Mouse (Mus musculus) R1 (cell line): ENCODE data around the gene Ifit1bl1.
A peak's percentile ranks its signal among the peaks of the same experiment; 100 is the strongest.
"Not testable (repeated sequence)": the region's sequence is repeated elsewhere in the genome, so short reads cannot be mapped to it uniquely, and the experiment has no call there.

Source experiments
- DNase-seq: peaks from one replicate; pipeline ENCODE4 v3.0.0-alpha.2; 2018; ENCODE audit warnings: low read depth, low spot score

Ifit1bl1 gene

DNA sequence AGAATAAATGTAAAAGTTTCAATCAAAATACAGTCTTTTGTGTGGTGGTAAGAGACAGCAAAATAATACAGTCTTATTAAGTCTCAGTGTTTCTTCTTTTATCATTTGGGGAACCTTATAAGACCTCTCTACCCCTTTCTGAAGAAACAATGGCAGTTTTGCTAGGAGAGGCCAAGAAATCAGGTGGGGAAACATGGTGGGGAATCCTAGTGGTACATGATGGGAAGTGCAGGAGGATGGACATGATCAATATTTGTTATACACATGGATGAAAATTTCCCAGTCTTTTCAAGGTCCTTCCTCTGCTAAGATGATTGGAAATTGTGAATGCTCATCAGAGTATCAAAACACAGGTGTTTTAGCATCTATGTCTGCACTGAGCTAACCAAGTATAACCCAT, 12.8 kb downstream of the Ifit1bl1 start:
- no peak for DNase-seq

GRCm38 (mm10) chr19:34587898-34588692, 13.7 kb downstream of the Ifit1bl1 start:
- DNase-seq, result not testable (repeated sequence)

DNA sequence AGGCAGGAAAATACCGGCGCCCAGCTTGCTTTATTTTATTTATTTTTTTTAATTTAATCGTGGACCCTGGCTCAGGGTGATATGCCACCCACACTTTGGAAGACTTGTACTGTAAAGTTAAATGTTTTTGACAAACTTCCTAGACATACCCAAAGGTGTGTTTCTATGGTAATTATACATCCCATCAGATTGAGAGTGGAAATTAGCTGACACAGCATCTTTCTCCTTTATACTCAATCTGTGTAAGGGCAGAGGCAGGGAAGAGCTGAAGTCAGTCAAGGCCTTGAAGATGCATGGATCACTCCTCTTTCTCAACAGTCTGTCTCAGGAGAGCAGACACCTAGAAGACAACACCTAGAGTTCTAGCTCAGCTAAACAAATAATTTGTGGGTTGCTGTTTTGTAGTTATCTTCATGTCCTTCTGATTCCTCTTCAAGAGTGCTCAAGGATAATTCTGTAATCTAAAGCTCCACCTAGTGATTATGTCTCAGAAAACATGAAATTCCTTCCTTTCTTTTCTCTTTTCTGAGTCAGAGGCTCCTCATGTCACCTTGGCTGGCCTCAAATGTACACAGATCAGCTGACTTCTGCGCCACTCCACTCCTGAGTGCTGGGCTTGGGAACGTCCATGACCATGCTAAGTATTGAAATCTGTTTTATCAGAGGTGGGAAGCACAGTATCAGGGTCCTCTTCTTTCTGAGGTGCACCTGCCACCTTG, 15.9 kb downstream of the Ifit1bl1 start:
- DNase-seq, result not testable (repeated sequence)

DNA sequence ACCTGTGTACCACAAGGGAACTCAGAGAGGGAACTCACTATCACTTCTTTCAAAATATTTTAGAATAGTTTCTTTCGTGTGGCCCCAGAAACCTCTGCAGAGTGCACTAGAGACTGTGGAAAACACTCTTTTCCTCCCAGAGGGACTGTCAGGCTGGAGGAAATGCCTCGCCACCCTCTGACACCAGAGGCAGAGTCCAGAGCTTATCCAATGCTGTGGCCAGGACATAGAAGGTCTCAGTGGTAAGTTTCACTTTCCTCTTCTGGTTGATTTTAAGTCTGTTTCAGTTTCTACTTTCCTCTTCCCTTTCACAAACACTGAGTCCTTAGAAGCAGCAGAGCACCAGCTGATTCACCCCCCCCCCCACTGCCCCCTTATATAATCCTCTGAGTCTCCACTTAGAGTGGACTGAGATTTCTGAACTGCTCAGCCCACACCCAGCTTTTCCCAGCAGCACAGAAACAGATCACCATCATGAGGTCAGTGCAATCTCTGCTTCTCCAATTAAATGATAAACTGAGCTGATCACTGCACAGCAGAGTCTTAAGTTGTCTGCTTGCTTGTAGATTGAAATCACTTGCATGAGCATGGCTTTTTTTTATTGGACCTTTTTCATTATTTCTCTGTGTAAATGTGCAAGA, 18.5 kb downstream of the Ifit1bl1 start, which contains the start of gene Ifit3:
TSS of gene Ifit3 (plus strand) at position 406 of the 641 bp plus-strand sequence.
- not testable (repeated sequence) for DNase-seq

DNA sequence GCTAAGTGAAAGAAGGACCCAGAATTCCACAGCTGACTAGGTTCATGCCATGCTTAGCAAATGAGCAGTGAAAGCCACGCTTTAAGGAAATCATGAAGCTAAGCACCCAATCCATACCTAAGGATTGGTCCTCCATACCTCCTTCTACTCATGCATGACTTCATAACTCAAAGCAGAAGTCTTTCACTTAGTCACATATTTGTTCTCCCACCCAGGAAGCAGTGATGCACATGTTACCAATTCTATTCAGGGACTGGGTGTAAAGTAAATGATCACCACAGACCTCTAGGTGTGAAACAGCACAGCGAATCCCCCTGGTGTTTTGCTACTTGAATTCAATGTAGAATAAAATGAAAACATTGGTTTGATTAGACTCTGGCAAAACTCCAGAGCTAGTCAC, 19.1 kb downstream of the Ifit1bl1 start:
- not testable (repeated sequence) for DNase-seq

DNA sequence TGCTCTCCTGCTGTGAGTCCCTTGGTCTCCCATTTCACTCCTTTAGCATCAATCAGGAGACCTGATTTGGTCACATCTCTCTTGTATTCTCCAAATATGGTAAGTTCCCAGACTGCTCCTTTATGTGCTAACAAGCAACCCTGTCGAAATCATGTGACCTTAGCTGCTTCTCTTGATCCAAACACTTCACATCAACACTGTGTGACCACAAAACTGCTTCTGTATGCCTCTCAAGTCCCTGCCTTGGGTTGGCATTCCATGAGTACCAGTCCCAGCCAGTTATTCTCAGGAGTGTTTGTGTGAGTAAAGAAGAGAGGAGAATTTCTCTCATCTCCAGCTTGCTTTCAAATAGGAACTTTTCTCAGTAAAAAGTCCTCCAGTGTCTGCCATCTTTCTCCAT, 24.6 kb downstream of the Ifit1bl1 start:
- no peak for DNase-seq

GRCm38 (mm10) chr19:34573650-34574049, 28.1 kb downstream of the Ifit1bl1 start:
- DNase-seq, result no peak

- no peak for DNase-seq
Observed at GRCm38 (mm10) chr19:34571080-34571479, 30.7 kb downstream of the Ifit1bl1 start.

DNA sequence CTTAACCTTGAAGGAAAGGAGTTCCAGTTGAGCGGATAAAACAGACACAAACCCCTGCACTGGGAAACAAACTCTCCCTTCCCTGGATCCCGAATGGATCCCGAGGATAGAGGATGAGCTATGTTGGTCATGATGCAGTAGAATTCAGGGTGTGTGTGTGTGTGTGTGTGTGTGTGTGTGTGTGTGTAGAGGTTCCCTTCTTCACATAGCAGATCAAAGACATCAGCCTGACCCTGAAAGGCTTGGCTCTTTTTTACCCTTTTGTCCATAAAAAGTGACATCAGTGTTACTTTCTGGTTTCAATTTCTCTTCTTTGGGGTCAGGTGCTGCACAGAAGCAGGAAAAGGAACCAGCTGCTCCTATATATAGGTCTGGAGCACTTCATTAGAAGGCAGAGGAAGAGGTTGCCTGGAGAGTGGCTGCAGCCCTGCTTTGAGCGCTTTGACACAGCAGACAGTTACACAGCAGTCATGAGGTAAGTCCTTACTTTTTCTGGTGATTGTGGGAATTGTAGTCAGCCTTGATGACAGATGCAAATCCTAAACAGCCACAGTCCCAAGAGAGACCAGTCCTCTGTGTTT, 31.8 kb downstream of the Ifit1bl1 start:
- no peak for DNase-seq

- no peak for DNase-seq
Observed at GRCm38 (mm10) chr19:34568988-34569895, 32.5 kb downstream of the Ifit1bl1 start.

- no peak for DNase-seq
Observed at GRCm38 (mm10) chr19:34566178-34566784, 35.5 kb downstream of the Ifit1bl1 start.

DNA sequence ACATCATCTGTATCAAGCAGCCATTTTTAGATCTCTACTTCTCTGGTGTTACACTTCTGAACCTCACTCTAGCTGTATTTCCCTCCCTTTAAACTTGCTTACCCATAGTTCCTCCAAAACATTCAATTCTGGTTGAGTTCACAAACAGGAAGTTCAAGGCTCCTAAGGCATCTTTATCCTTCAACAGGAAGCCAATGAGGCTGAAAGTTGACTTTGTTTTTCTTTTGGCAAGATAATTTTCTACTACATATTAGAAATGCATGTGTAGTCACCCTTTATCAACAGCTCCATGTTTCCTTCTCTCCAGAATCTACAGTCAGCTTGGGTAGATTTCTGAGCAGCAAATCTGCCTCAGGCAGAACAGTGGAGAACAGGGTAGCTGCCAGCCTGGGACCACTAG, 39.2 kb downstream of the Ifit1bl1 start:
- DNase-seq, result no peak

DNA sequence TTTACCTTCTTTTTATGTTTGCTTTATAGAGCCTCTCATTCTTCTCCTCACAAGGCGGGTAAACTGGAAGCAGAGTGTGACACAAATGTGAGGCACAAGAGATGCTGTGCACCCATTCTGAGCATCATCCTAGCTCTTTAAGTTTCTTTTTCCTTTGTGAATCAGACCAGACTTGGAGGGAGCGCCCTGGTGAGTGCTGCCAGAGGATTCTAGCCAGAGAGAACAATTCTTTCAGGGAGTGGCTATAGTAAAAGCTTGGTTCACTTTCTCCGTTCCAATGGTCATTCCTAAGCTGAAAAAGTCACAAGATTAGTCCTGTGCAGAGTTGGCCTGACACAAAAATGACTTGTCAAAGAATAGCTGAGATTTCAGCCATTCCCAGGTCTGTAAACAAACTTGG, 45.1 kb downstream of the Ifit1bl1 start:
- DNase-seq, result no peak

- DNase-seq, result no peak
Observed at GRCm38 (mm10) chr19:34554061-34554460, 47.7 kb downstream of the Ifit1bl1 start.

- no peak for DNase-seq
Observed at GRCm38 (mm10) chr19:34553522-34553921, 48.2 kb downstream of the Ifit1bl1 start.

GRCm38 (mm10) chr19:34553021-34553420, 48.7 kb downstream of the Ifit1bl1 start:
- DNase-seq, result no peak

GRCm38 (mm10) chr19:34551981-34552380, 49.8 kb downstream of the Ifit1bl1 start:
- DNase-seq, result no peak

- peak; percentile 67 for DNase-seq
Observed at GRCm38 (mm10) chr19:34550534-34551223, 51.1 kb downstream of the Ifit1bl1 start, which contains the start of gene Ifit2. Gene Ifit2 (plus strand): TSS chr19:34550694.

- DNase-seq, result no peak
Observed at GRCm38 (mm10) chr19:34550205-34550533, 51.6 kb downstream of the Ifit1bl1 start.

DNA sequence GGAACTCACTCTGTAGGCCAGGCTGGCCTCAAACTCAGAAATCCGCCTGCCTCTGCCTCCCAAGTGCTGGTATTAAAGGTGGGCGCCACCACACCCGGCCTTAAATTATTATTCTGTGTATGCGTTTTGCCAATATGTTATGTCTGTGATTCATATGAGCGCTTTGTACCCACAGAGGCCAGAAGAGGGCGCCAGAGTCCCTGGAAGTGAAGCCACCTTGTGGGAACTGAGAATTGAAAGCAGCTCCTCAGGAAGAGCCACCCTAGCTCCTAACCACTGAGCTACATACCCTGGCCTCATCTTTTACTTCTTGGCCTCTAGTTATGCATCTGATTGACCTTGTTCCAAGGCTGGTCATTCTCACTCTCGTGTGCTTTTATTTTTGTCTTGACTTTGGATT, 53.8 kb downstream of the Ifit1bl1 start:
- peak; percentile 82 for DNase-seq
